Mouse (Mus musculus) lung, embryonic 15.5 days (tissue): ENCODE data around the gene Tnfaip2. TPM values are rescaled to one million over a fixed set of nuclear protein-coding genes. Genes with fewer than 3 reads are reported as not detected.

Source experiments
- ATAC-seq: fragments of 200-750 bp; cut with Nextera tagmentation; 2 replicates; pipeline ENCODE4 v1.8.0; 2017; ENCODE audit warnings: moderate number of reproducible peaks, borderline replicate concordance; ENCODE audit not compliant: low FRiP score, low TSS enrichment; ENCODE audit errors: extremely low read depth
- H3K27ac ChIP-seq: fragments of 300-500 bp; sonication (generic); 2 replicates; pipeline ENCODE4 v1.5.1; 2015; ENCODE audit warnings: moderate library complexity, mild to moderate bottlenecking, inconsistent platforms
- H3K27me3 ChIP-seq: fragments of 300-500 bp; sonication (generic); 2 replicates; pipeline ENCODE4 v1.6.1; 2015; ENCODE audit warnings: inconsistent platforms
- H3K36me3 ChIP-seq: fragments of 300-500 bp; sonication (generic); 2 replicates; pipeline ENCODE4 v1.6.1; 2015; ENCODE audit warnings: inconsistent platforms
- H3K4me1 ChIP-seq: fragments of 300-500 bp; sonication (generic); 2 replicates; pipeline ENCODE4 v1.6.1; 2015; ENCODE audit warnings: inconsistent platforms
- H3K4me2 ChIP-seq: fragments of 300-500 bp; sonication (generic); 2 replicates; pipeline ENCODE4 v1.6.1; 2015; ENCODE audit warnings: inconsistent platforms, mild to moderate bottlenecking, moderate library complexity
- H3K4me3 ChIP-seq: fragments of 300-500 bp; sonication (generic); 2 replicates; pipeline ENCODE4 v1.5.1; 2015; ENCODE audit warnings: mild to moderate bottlenecking, inconsistent platforms
- H3K9ac ChIP-seq: fragments of 300-500 bp; sonication (generic); 2 replicates; pipeline ENCODE4 v1.6.1; 2015; ENCODE audit warnings: inconsistent platforms
- H3K9me3 ChIP-seq: fragments of 300-500 bp; sonication (generic); 2 replicates; pipeline ENCODE4 v1.6.1; 2016; ENCODE audit warnings: inconsistent platforms
- WGBS: fragments of 180-500 bp; shearing (Covaris S2); methylation state at CpG from one replicate; pipeline ENCODE4 v1.1.7; 2015; 5-methylcytosine and 5-hydroxymethylcytosine counted together
- polyA plus RNA-seq: library from polyadenylated mRNA; unstranded; fragments of >200 nt; fragmentation: Nextera tagmentation; extraction: Ambion mirVana; gene quantifications from 2 replicates; pipeline ENCODE4 v1.2.1, GENCODE M21; 2015

Gene Tnfaip2
- polyA plus RNA-seq, 1 experiment from 2014 or later, result 4.3 TPM

GRCm38 (mm10) chr12:111494931-111495330 lies 52.7 kb downstream of the Tnfaip2 start:
- H3K27me3 ChIP-seq, result no peaks in the 10 kb centered on the region
- no peak overlapping the region for H3K27ac ChIP-seq
- no peaks in the 10 kb centered on the region for H3K36me3 ChIP-seq
- H3K4me1 ChIP-seq, result no peaks in the 10 kb centered on the region
- H3K9ac ChIP-seq, result no peak overlapping the region
- WGBS, result 66% methylated on average over 4 of the region's 4 CpGs
- no peak for ATAC-seq
- H3K4me2 ChIP-seq, result no peak overlapping the region
- no peak overlapping the region for H3K4me3 ChIP-seq
- H3K9me3 ChIP-seq, result no peaks in the 10 kb centered on the region

GRCm38 (mm10) chr12:111497076-111497475 lies 54.8 kb downstream of the Tnfaip2 start:
- ATAC-seq, result no peak
- WGBS, result 49% methylated on average over 2 of the region's 2 CpGs
- no peaks in the 10 kb centered on the region for H3K27me3 ChIP-seq

GRCm38 (mm10) chr12:111499617-111500016 lies 57.3 kb downstream of the Tnfaip2 start:
- no peak for ATAC-seq
- Histone ChIP-seq H3K9ac (no peak overlapping the region), H3K36me3 (no peaks in the 10 kb centered on the region), H3K4me1 (no peaks in the 10 kb centered on the region), H3K27ac (no peak overlapping the region), H3K27me3 (no peaks in the 10 kb centered on the region), H3K9me3 (no peaks in the 10 kb centered on the region), H3K4me3 (no peak overlapping the region), H3K4me2 (no peak overlapping the region)
- WGBS, result 58% methylated on average over 5 of the region's 5 CpGs

More at GRCm38 (mm10) chr12:111497076-111497475, 54.8 kb downstream of the Tnfaip2 start:
- Histone ChIP-seq H3K4me3 (no peak overlapping the region), H3K27ac (no peak overlapping the region), H3K9ac (no peak overlapping the region), H3K36me3 (no peaks in the 10 kb centered on the region), H3K4me2 (no peak overlapping the region), H3K9me3 (no peaks in the 10 kb centered on the region), H3K4me1 (no peaks in the 10 kb centered on the region)

- 0 out of 2 replicates have a peak, but pooled peaks cover 3% of the 10 kb centered on the region for H3K4me1 ChIP-seq
- 43% methylated on average over 5 of the region's 5 CpGs for WGBS
- no peak overlapping the region for H3K27ac ChIP-seq
- no peak for ATAC-seq
- H3K36me3 ChIP-seq, result no peaks in the 10 kb centered on the region
- no peak overlapping the region for H3K4me3 ChIP-seq
- no peaks in the 10 kb centered on the region for H3K9me3 ChIP-seq
- no peak overlapping the region for H3K4me2 ChIP-seq
- no peaks in the 10 kb centered on the region for H3K27me3 ChIP-seq
- no peak overlapping the region for H3K9ac ChIP-seq
Observed at GRCm38 (mm10) chr12:111500725-111501124, 58.5 kb downstream of the Tnfaip2 start.

- no peak overlapping the region for H3K9ac ChIP-seq
- ATAC-seq, result no peak
- no peaks in the 10 kb centered on the region for H3K9me3 ChIP-seq
- no peak overlapping the region for H3K4me2 ChIP-seq
- 0 out of 2 replicates have a peak, but pooled peaks cover 3% of the 10 kb centered on the region for H3K4me1 ChIP-seq
- H3K27ac ChIP-seq, result no peak overlapping the region; the same call in 1 of the 2 replicates
- WGBS, result 52% methylated on average over 12 of the region's 12 CpGs
- H3K27me3 ChIP-seq, result no peaks in the 10 kb centered on the region
- no peak overlapping the region for H3K4me3 ChIP-seq
- no peaks in the 10 kb centered on the region for H3K36me3 ChIP-seq
Observed at GRCm38 (mm10) chr12:111503063-111503567, 60.8 kb downstream of the Tnfaip2 start.

GRCm38 (mm10) chr12:111503571-111503970 lies 61.3 kb downstream of the Tnfaip2 start:
- WGBS, result 63% methylated on average over 5 of the region's 5 CpGs
- Histone ChIP-seq H3K4me1 (0 out of 2 replicates have a peak, but pooled peaks cover 3% of the 10 kb centered on the region), H3K36me3 (no peaks in the 10 kb centered on the region), H3K27ac (no peak overlapping the region; the same call in 1 of the 2 replicates), H3K4me2 (no peak overlapping the region), H3K9me3 (no peaks in the 10 kb centered on the region), H3K9ac (no peak overlapping the region), H3K27me3 (no peaks in the 10 kb centered on the region), H3K4me3 (no peak overlapping the region)
- no peak for ATAC-seq

Other genes with a start within 250 kb of the Tnfaip2 start
- 0.36 and 0.50 TPM in 2 replicates for gene Amn, start 171.4 kb upstream of the Tnfaip2 start, polyA plus RNA-seq
- 31.8 and 32.2 TPM in 2 replicates for gene Cdc42bpb, start 64.8 kb upstream of the Tnfaip2 start, polyA plus RNA-seq
- gene Lbhd2, start 35.7 kb upstream of the Tnfaip2 start, polyA plus RNA-seq, result 0.50 and 0.93 TPM in 2 replicates
- gene Exoc3l4, start 25.5 kb upstream of the Tnfaip2 start, polyA plus RNA-seq, result 11.7 and 13.5 TPM in 2 replicates
- gene Gm266, start 43.4 kb downstream of the Tnfaip2 start, polyA plus RNA-seq, result 7.0 and 7.1 TPM in 2 replicates
- 471 and 493 TPM in 2 replicates for gene Eif5, start 95.5 kb downstream of the Tnfaip2 start, polyA plus RNA-seq
- 34.0 and 34.8 TPM in 2 replicates for gene Mark3, start 132.1 kb downstream of the Tnfaip2 start, polyA plus RNA-seq
- 252 and 268 TPM in 2 replicates for gene Ckb, start 229.9 kb downstream of the Tnfaip2 start, polyA plus RNA-seq
- 11.1 and 13.7 TPM in 2 replicates for gene Trmt61a, start 235.6 kb downstream of the Tnfaip2 start, polyA plus RNA-seq